Mouse (Mus musculus) cortical plate, adult 2 months (tissue): ENCODE data around the gene Cpsf2.

Experiments used
- CTCF ChIP-seq: fragments of 200-500 bp; IDR thresholded peaks from 2 replicates; pipeline ENCODE4 v1.5.1; 2011; ENCODE audit warnings: mild to moderate bottlenecking, control low read depth, low read length; ENCODE audit not compliant: insufficient read depth; ENCODE audit errors: extremely low read depth
- POLR2A ChIP-seq: fragments of 200-500 bp; IDR thresholded peaks from 2 replicates; pipeline ENCODE4 v1.6.1; 2011; ENCODE audit warnings: mild to moderate bottlenecking, low read length, control low read depth; ENCODE audit not compliant: insufficient read depth; ENCODE audit errors: extremely low read depth

DNA sequence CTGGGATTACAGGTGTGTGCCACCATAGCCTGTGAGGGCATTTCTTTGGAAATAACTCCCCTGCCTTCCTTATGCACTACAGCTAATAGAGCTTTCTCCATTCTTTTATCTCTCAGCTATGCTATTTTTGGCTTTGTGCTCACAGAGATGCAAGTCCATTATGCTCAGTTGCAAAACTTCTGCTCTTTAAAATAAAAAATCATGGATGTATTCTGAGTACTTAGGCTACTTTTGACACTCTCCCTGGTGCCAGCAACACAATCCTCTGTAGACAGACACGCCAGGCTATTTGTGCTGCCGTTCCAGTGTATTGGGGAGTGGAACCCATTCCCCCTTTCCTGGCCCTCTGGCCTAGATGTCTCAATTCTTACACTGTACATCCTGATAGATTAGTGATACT is 64.1 kb downstream of the Cpsf2 start:
- TF ChIP-seq POLR2A, result no peak
- TF ChIP-seq CTCF, result no peak
